Mouse (Mus musculus) bone marrow macrophage, adult 2 months (primary cell): ENCODE data around the gene Tlcd2. TPM values are rescaled to one million over a fixed set of nuclear protein-coding genes. Genes with fewer than 3 reads are reported as not detected.
"Not testable (repeated sequence)": the region's sequence is repeated elsewhere in the genome, so short reads cannot be mapped to it uniquely, and the experiment has no call there.

Experiments
- H3K27ac ChIP-seq: 2 replicates; pipeline ENCODE4 v1.5.1; 2012; ENCODE audit warnings: low read depth, low read length; ENCODE audit not compliant: insufficient read depth
- H3K4me1 ChIP-seq: 2 replicates; pipeline ENCODE4 v1.6.1; 2012; ENCODE audit warnings: low read length; ENCODE audit not compliant: control insufficient read depth, insufficient read depth
- H3K4me3 ChIP-seq: 2 replicates; pipeline ENCODE4 v1.5.1; 2012; ENCODE audit warnings: mild to moderate bottlenecking, low read length, moderate library complexity; ENCODE audit not compliant: insufficient read depth
- CTCF ChIP-seq: IDR thresholded peaks from 2 replicates; pipeline ENCODE4 v1.5.1; 2012; ENCODE audit warnings: low read depth, mild to moderate bottlenecking, low read length, moderate library complexity
- POLR2A ChIP-seq: IDR thresholded peaks from 2 replicates; pipeline ENCODE4 v1.6.1; 2012; ENCODE audit warnings: mild to moderate bottlenecking, low read depth, low read length, borderline replicate concordance
- polyA plus RNA-seq: library from polyadenylated mRNA; stranded (reverse); fragments of >200 nt; gene quantifications from 2 replicates; pipeline ENCODE4 v1.2.4, GENCODE M21; 2012; ENCODE audit not compliant: missing spikeins, insufficient read depth, insufficient read length

Gene Tlcd2
- polyA plus RNA-seq, 1 experiment = 3.6 TPM

- Histone ChIP-seq H3K27ac (no peak overlapping the region), H3K4me3 (no peak overlapping the region), H3K4me1 (no peaks in the 10 kb centered on the region)
- TF ChIP-seq POLR2A = no peak
- TF ChIP-seq CTCF = no peak
These were observed 17.8 kb upstream of the Tlcd2 start for GRCm38 (mm10) chr11:75443711-75444110.

DNA sequence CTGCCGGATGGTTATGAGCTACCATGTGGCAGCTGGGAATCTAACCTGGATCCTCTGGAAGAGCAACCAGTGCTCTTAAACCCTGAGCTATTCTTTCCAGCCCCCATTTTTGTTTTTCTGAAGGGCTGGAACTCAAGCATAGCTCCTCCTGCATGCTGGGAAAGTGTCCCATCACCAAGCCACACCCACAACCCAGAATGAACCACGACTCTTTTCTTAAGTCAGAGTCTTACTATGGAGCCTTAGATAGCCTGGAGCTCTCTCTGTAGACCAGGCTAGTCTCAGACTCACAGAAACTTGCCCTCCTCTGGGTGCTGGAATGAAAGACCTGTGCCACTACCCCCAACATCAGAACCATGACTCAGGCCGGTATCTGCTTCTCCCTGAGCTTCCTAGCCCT is 12.9 kb upstream of the Tlcd2 start:
- Histone ChIP-seq H3K4me3 (no peak overlapping the region), H3K4me1 (peaks cover 27% of the 10 kb centered on the region), H3K27ac (no peak overlapping the region)
- TF ChIP-seq POLR2A = no peak
- TF ChIP-seq CTCF = no peak

DNA sequence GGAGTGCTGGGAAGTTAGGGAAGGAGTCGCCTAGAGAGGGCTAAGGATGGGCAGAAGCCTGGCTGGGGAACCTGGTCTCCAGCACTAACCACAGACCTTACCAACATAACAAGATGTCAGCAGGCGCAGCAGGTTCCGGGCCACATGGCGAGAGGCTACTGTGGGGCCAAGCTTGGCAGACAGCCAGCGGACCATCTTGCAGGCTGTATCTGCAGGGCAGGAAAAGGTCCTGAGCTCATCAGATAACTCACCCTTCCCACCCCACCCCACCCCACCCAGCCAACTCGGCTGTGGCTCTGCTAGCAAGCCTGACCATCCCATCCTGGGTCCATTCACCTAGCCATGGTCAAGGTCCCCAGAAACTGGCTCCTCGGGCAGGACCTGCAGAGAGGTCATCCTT is 11.8 kb upstream of the Tlcd2 start:
- no peak for TF ChIP-seq POLR2A
- TF ChIP-seq CTCF = no peak
- H3K4me3 ChIP-seq = no peak overlapping the region
- peaks cover 28% of the 10 kb centered on the region for H3K4me1 ChIP-seq
- H3K27ac ChIP-seq = no peak overlapping the region

DNA sequence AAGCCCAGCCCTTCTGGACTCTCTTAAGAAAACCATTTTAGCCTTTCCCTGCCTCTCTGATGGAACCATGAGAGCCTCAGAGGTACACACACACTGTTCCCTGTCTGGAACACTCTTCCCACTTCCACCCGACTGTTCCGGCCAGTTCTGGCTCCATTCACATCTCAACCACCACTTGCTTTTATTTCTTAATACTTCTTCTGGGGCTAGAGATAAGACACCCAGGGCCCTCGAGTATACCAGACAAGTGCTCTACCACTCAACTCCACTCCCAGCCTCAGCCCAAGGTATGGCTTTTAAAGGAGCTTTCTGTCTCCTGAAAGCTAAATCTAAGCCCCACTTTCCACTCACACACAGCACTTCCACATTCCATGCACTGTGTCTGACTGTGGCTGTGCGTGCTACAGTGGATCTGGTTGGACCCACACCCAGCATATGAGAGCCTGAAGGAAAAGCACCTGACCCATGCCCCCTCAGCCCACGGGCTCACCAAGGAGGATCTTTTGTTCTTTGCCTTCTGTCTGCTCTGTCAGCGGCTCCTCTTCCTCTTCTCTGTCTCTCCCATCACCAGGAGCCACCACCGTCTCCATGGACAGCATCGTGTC is 11.1 kb upstream of the Tlcd2 start:
- Histone ChIP-seq H3K4me3 (peak overlapping the region; percentile 30), H3K27ac (no peak overlapping the region)

DNA sequence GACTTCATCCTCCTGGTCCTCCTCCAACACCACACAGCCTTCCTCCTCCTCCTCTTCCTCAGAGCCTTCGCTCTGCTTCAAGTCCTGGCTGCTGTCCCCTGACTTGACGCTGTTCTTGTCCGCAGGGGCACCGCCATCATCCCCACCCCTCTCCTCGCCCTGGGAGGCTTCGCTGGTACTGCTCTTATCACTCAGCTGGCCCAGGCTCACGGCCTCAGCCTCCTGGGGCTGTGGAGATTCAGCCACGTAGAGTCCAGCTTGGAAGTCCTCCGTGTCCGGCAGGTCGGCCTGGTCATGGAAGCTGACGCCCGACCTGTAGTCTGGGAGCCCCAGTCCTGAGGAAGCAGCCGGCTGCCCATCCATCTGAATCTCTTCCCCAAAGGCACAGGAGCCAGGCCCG is 10.6 kb upstream of the Tlcd2 start:
- peaks cover 40% of the 10 kb centered on the region for H3K4me1 ChIP-seq
- peak overlapping the region; percentile 30 for H3K4me3 ChIP-seq
- H3K27ac ChIP-seq = no peak overlapping the region
- TF ChIP-seq POLR2A (no peak), CTCF (no peak)

More for the DNA sequence above, 11.1 kb upstream of the Tlcd2 start:
- peaks cover 35% of the 10 kb centered on the region for H3K4me1 ChIP-seq
- TF ChIP-seq CTCF (no peak), POLR2A (no peak)

DNA sequence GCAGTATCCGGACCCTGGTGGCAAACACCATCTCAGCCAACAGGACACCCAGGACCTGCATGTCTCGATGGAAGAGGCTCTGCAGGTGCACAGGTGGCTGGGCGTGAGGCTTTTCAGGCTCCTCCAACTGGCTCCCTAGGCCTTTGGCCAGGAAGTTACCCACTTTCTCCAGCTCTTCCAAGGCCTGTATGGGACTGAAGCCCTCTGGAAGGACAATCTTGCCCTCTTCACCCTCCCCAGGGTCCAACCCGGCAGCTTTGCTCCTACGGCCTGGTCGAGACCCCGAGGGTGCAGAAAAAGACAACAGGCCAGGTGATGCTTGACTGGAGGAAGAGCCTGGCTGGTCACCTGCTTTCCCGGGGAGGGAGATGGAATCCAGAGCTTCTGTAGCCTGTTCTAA is 9.4 kb upstream of the Tlcd2 start:
- H3K27ac ChIP-seq = no peak overlapping the region
- H3K4me3 ChIP-seq = no peak overlapping the region
- TF ChIP-seq CTCF = no peak
- no peak for TF ChIP-seq POLR2A
- H3K4me1 ChIP-seq = peaks cover 50% of the 10 kb centered on the region

DNA sequence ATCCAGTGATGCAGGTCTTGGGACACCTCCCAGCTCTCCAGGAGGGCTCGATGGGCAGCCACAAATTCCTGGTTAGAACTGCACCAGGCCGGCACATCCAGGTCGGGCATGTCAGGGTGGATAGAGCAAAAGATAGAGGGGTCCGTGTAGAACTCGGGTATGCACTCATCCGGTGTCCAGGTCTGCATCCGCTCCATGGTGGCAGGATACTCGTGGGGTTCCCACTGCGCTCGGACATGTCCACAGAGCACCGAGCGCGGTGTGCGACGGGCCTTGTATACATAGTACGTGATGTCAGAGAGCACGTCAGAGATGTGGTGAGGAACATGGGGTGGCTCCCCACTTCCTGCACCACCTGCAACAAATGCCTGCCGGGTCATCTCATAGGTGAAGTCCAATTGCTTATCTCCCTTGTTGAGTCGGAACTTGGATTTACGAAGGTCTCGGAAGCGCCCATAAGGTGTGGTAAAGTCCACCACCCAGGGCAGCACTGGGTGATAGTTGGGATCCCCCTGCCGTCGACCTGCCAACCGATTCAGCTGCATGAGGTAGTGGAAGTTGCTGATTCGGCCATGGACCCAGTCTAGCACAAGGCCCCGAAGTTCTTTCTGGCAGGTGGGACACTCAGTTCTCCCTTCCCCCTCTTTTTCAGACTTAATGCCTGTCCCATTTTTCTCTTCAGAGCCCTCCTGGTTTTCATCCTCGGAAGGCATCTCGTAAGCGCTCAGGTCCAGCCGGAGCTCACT is 8.5 kb upstream of the Tlcd2 start:
- H3K27ac ChIP-seq = no peak overlapping the region
- H3K4me3 ChIP-seq = peak overlapping the region; percentile 93
- TF ChIP-seq CTCF = no peak
- TF ChIP-seq POLR2A = no peak
- H3K4me1 ChIP-seq = peaks cover 56% of the 10 kb centered on the region

GRCm38 (mm10) chr11:75453991-75454930 is 7.3 kb upstream of the Tlcd2 start, which contains the start of gene Wdr81:
Gene Wdr81, minus strand, starts transcription at chr11:75454717.
- peak within 1 kb of the TSS; percentile 90 for H3K27ac ChIP-seq
- peak within 1 kb of the TSS; percentile 93 for H3K4me3 ChIP-seq
- H3K4me1 ChIP-seq = peaks cover 65% of the 10 kb centered on the region
- TF ChIP-seq POLR2A (0 out of 2 replicates have a peak, but pooled peaks have one; percentile 41), CTCF (peak; percentile 29)

DNA sequence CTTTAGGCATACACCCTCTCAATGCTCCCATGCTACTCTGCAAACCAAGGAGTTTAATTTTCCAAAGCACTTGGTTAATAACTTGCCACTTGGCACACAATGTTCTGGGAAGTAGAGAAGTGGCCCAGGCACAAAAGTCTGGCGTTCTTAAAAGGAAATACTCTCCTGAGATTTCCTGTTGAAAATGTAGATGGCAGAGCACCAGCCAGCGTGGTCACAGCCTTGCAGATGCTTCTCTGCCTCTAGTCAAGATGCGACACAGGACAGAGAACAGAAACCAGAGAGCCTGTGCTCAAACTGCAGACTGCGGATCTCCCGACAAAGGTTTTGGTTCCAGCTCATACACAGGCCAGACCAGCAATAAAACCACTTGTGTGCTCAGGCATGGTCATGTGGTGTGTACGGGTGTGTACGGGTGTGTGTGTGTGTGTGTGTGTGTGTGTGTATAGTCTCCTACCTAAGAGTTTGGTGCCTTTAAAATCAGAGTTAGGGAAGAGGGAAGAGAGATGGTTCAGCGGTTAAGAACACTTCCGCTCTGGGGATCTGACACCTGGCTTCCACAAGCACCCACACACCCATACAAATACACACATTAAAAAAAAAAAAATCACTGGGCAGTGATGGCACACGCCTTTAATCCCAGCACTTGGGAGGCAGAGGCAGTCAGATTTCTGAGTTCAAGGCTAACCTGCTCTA is 6.3 kb upstream of the Tlcd2 start:
- peaks cover 73% of the 10 kb centered on the region for H3K4me1 ChIP-seq
- TF ChIP-seq POLR2A (no peak), CTCF (no peak)
- 0 out of 2 replicates have a peak overlapping the region, but pooled peaks have one; percentile 20 for H3K4me3 ChIP-seq
- H3K27ac ChIP-seq = peak overlapping the region; percentile 86

DNA sequence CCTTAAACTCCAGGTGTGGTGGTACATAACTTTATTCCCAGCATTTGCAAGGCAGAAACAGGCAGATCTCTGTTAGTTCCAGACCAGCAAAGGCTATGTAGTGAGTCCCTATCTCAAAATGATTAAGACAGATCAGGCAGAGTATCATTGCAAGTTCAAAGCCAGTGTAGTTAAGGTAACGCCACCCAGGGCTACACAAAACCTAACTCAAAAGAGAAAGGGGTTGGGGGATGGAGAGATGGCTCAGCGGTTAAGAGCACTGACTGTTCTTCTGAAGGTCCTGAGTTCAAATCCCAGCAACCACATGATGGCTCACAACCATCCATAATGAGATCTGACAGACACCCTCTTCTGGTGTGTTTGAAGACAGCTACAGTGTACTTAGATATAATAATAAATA is 5.5 kb upstream of the Tlcd2 start:
- H3K27ac ChIP-seq = peak overlapping the region; percentile 86
- not testable (repeated sequence) for H3K4me3 ChIP-seq
- peaks cover 70% of the 10 kb centered on the region for H3K4me1 ChIP-seq
